In the genomic region with DNA sequence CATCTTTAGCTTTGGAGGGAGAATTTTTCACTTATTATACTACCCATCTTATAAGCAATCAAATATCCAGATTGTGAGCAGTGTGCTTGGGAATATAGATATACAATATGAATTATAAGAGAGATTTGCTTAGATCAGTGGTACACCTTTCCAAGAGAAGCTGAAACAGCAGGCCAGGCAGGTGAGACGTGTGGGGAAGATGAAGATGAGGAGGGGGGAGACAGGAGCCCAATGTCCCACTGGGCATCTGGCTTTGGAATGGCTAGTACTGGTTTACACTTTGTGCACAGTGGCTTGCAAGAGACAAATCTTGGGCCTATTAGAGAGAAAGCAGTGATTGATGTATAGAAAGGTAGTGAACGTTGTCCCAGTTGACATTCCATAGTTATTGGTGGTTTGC, we compare ENCODE assay signal across 16 mouse cellular contexts.
"Had no signal": no experiment of that assay in that cellular context is flagged by ENCODE, and none has a peak within 500 bp of the region (broad histone marks: within the 10 kb centered on the region; RNA-seq: fewer than 3 reads in every experiment).

No protein-coding gene starts in this region.

- H3K4me3 ChIP-seq: neural tube, embryonic 13.5 days; neural tube, embryonic 15.5 days; stomach, embryonic 15.5 days had no signal

- H3K4me2 ChIP-seq: neural tube, embryonic 13.5 days; neural tube, embryonic 15.5 days; stomach, embryonic 15.5 days had no signal

- H3K27ac ChIP-seq: neural tube, embryonic 13.5 days; neural tube, embryonic 15.5 days; stomach, embryonic 15.5 days; stomach, postnatal 0 days had no signal

- H3K4me1 ChIP-seq: stomach, embryonic 15.5 days had no signal

- H3K9ac ChIP-seq: neural tube, embryonic 13.5 days; neural tube, embryonic 15.5 days; stomach, embryonic 15.5 days had no signal

- H3K27me3 ChIP-seq: neural tube, embryonic 13.5 days; stomach, embryonic 15.5 days had no signal

- DNase-seq: retina, postnatal 1 day; right cerebral cortex, adult 18-20 months; right cerebral cortex, postnatal 14 days; right cerebral cortex, postnatal 25 days; right cerebral cortex, postnatal 4 days; spleen, adult 18-20 months; thymus, adult 18-20 months; thymus, adult 2 months; thymus, postnatal 14 days; thymus, postnatal 25 days; thymus, postnatal 36 days; thymus, postnatal 4 days had no signal

- H3K9me3 ChIP-seq: neural tube, embryonic 13.5 days; neural tube, embryonic 15.5 days; stomach, embryonic 15.5 days had no signal

- H3K36me3 ChIP-seq: neural tube, embryonic 13.5 days; neural tube, embryonic 15.5 days; stomach, embryonic 15.5 days had no signal
